In genomic region chr7:53482150-53482837, GRCm38 (mm10) we compare ENCODE assay signal across 22 mouse cellular contexts.
DNase-seq lines count a peak whose midpoint lies in the region; ATAC-seq and TF ChIP-seq lines count a peak whose summit lies in the region.
"Had no signal": no experiment of that assay in that cellular context is flagged by ENCODE, and none has a peak within 500 bp of the region (broad histone marks: within the 10 kb centered on the region; RNA-seq: fewer than 3 reads in every experiment).

No protein-coding gene starts in this region.

- no peaks in the 10 kb centered on the region for H3K9me3 ChIP-seq in hindbrain, embryonic 16.5 days (ENCODE audit: control insufficient read depth, low read length)
- no peaks in the 10 kb centered on the region for H3K9me3 ChIP-seq in hindbrain, embryonic 13.5 days
- no peaks in the 10 kb centered on the region for H3K9me3 ChIP-seq in midbrain, postnatal 0 days (ENCODE audit: low read length)
- H3K9me3 ChIP-seq in midbrain, embryonic 16.5 days (replicated peaks; ENCODE audit: control insufficient read depth, low read length, poor library complexity, severe bottlenecking): no peaks in the 10 kb centered on the region
- H3K9me3 ChIP-seq: embryonic facial prominence, embryonic 10.5 days; G1E; heart, embryonic 13.5 days had no signal

- no peak overlapping the region for H3K27ac ChIP-seq in hindbrain, embryonic 16.5 days (ENCODE audit: low read depth, low read length)
- H3K27ac ChIP-seq in hindbrain, embryonic 13.5 days: no peak overlapping the region
- H3K27ac ChIP-seq in midbrain, postnatal 0 days (ENCODE audit: low read depth, low read length): no peak overlapping the region
- H3K27ac ChIP-seq in midbrain, embryonic 16.5 days (ENCODE audit: low read length): no peak overlapping the region
- H3K27ac ChIP-seq: embryonic facial prominence, embryonic 10.5 days; gastrocnemius, adult 2 months; heart, embryonic 13.5 days had no signal

- H3K4me3 ChIP-seq in hindbrain, embryonic 16.5 days (ENCODE audit: low read length): no peak overlapping the region
- no peak overlapping the region for H3K4me3 ChIP-seq in hindbrain, embryonic 13.5 days
- H3K4me3 ChIP-seq in midbrain, postnatal 0 days (ENCODE audit: low read depth, low read length): no peak overlapping the region
- no peak overlapping the region for H3K4me3 ChIP-seq in midbrain, embryonic 16.5 days (ENCODE audit: low read depth, low read length)
- H3K4me3 ChIP-seq: embryonic facial prominence, embryonic 10.5 days; gastrocnemius, adult 2 months; heart, embryonic 13.5 days had no signal

- 62% methylated on average over 4 of the region's 4 CpGs for WGBS in hindbrain, embryonic 16.5 days
- WGBS in hindbrain, embryonic 13.5 days: 68% methylated on average over 4 of the region's 4 CpGs
- 57% methylated on average over 4 of the region's 4 CpGs for WGBS in midbrain, postnatal 0 days
- WGBS in midbrain, embryonic 16.5 days: 64% methylated on average over 4 of the region's 4 CpGs

- H3K4me2 ChIP-seq in hindbrain, embryonic 16.5 days (ENCODE audit: low read length): no peak overlapping the region
- H3K4me2 ChIP-seq in hindbrain, embryonic 13.5 days: no peak overlapping the region
- no peak overlapping the region for H3K4me2 ChIP-seq in midbrain, postnatal 0 days (ENCODE audit: low read depth, low read length, poor library complexity, severe bottlenecking)
- H3K4me2 ChIP-seq in midbrain, embryonic 16.5 days (ENCODE audit: low read length): no peak overlapping the region
- H3K4me2 ChIP-seq: heart, embryonic 13.5 days had no signal

- no peak overlapping the region for H3K9ac ChIP-seq in hindbrain, embryonic 16.5 days (ENCODE audit: low read depth, low read length)
- H3K9ac ChIP-seq in hindbrain, embryonic 13.5 days: no peak overlapping the region
- no peak overlapping the region for H3K9ac ChIP-seq in midbrain, postnatal 0 days (replicated peaks; ENCODE audit: low read length, poor library complexity, severe bottlenecking)
- no peak overlapping the region for H3K9ac ChIP-seq in midbrain, embryonic 16.5 days (ENCODE audit: low read depth, low read length)
- H3K9ac ChIP-seq: heart, embryonic 13.5 days had no signal

- TF ChIP-seq CTCF in midbrain, postnatal 0 days (IDR thresholded peaks at IDR 0.05): no peak

- no peaks in the 10 kb centered on the region for H3K4me1 ChIP-seq in hindbrain, embryonic 16.5 days (ENCODE audit: control insufficient read depth, insufficient read depth, low read depth, low read length)
- H3K4me1 ChIP-seq in hindbrain, embryonic 13.5 days (replicated peaks): no peaks in the 10 kb centered on the region
- no peaks in the 10 kb centered on the region for H3K4me1 ChIP-seq in midbrain, postnatal 0 days (ENCODE audit: insufficient read depth, low read length)
- no peaks in the 10 kb centered on the region for H3K4me1 ChIP-seq in midbrain, embryonic 16.5 days (ENCODE audit: control insufficient read depth, insufficient read depth, low read length)
- H3K4me1 ChIP-seq: embryonic facial prominence, embryonic 10.5 days; heart, embryonic 13.5 days had no signal

- DNase-seq in cerebellum, postnatal 10 days: peak; percentile 10
- DNase-seq in cerebellum, adult 9-10 months: no peak
- peak; percentile 41 for DNase-seq in midbrain, postnatal 0 days (ENCODE audit: low spot score)
- DNase-seq in gastrocnemius, adult 8-10 months (ENCODE audit: low spot score in 2 of 2): no peak
- DNase-seq: adrenal gland, adult 8-10 months; adrenal gland, postnatal 36 days; B cell, adult 2 months; cerebellum, adult 11-12 months; cerebellum, adult 9-11 months; gastrocnemius, adult 2 months; gastrocnemius, postnatal 36 days; heart, adult 11 months; heart, postnatal 36 days; kidney, adult 2 months had no signal

- no peaks in the 10 kb centered on the region for H3K27me3 ChIP-seq in hindbrain, embryonic 16.5 days (replicated peaks; ENCODE audit: control insufficient read depth, insufficient read depth, low read length)
- H3K27me3 ChIP-seq in hindbrain, embryonic 13.5 days: no peaks in the 10 kb centered on the region
- H3K27me3 ChIP-seq in midbrain, postnatal 0 days (ENCODE audit: insufficient read depth, low read length): no peaks in the 10 kb centered on the region
- H3K27me3 ChIP-seq in midbrain, embryonic 16.5 days (ENCODE audit: control insufficient read depth, insufficient read depth, low read depth, low read length): no peaks in the 10 kb centered on the region
- H3K27me3 ChIP-seq: heart, embryonic 13.5 days had no signal

- ATAC-seq in hindbrain, embryonic 16.5 days: peak; percentile 48
- ATAC-seq in hindbrain, embryonic 13.5 days (ENCODE audit: low FRiP score): no peak
- ATAC-seq in midbrain, postnatal 0 days (ENCODE audit: low FRiP score): no peak
- no peak for ATAC-seq in midbrain, embryonic 16.5 days
- ATAC-seq: CD4-positive, CD25-positive, alpha-beta regulatory T cell, adult 4 months; intestine, embryonic 16.5 days had no signal

- no peaks in the 10 kb centered on the region for H3K36me3 ChIP-seq in hindbrain, embryonic 16.5 days (ENCODE audit: control insufficient read depth, insufficient read depth, low read length)
- H3K36me3 ChIP-seq in hindbrain, embryonic 13.5 days: no peaks in the 10 kb centered on the region
- H3K36me3 ChIP-seq in midbrain, postnatal 0 days (ENCODE audit: insufficient read depth, low read length): no peaks in the 10 kb centered on the region
- no peaks in the 10 kb centered on the region for H3K36me3 ChIP-seq in midbrain, embryonic 16.5 days (ENCODE audit: control insufficient read depth, insufficient read depth, low read length)
- H3K36me3 ChIP-seq: embryonic facial prominence, embryonic 10.5 days; G1E; heart, embryonic 13.5 days had no signal

Comparison
In these comparisons a context has a peak if more than half of its experiments do, and no peak if none do; other contexts are left out.
1. DNase-seq: peak in cerebellum, postnatal 10 days (2 of 2) and midbrain, postnatal 0 days (single experiment); none in cerebellum, adult 9-10 months (single experiment) and gastrocnemius, adult 8-10 months (0 of 2).